Mouse (Mus musculus): ENCODE measurements at regions not wholly inside any gene's neighbourhood (a gene's known extent, or its start where the extent isn't known, plus 50 kb on each side); places are given as distances from the start of the nearest gene placed in this dataset.
"Not testable (repeated sequence)": the region's sequence is repeated elsewhere in the genome, so short reads cannot be mapped to it uniquely, and the experiment has no call there.

GRCm38 (mm10) chr9:104398484-104398883 is 60.9 kb upstream of the Acpp start:
- not testable (repeated sequence) for DNase-seq (ENCODE audit: low spot score in 2 of 2)

- DNase-seq (ENCODE audit: low spot score in 2 of 2): no peak
Measured at GRCm38 (mm10) chr9:104387805-104388204, 50.3 kb upstream of the Acpp start.
